Mouse (Mus musculus): Measurements from ENCODE around the gene Cenpu. TPM values are rescaled to one million over a fixed set of nuclear protein-coding genes. Genes with fewer than 3 reads are reported as not detected.
"Not testable (repeated sequence)": the region's sequence is repeated elsewhere in the genome, so short reads cannot be mapped to it uniquely, and the experiment has no call there.

The Cenpu gene
- polyA plus RNA-seq, 1 experiment from 2014 or later, result 6.3 TPM

GRCm38 (mm10) chr8:46552441-46552765 is 575 bp downstream of the Cenpu start:
- no peak for ATAC-seq (ENCODE audit: low FRiP score)
- H3K9ac ChIP-seq (replicated peaks), result peak overlapping the region; percentile 60
- no peaks in the 10 kb centered on the region for H3K27me3 ChIP-seq (replicated peaks)
- 5% methylated on average over 10 of the region's 10 CpGs for WGBS
- H3K4me1 ChIP-seq, result peaks cover 16% of the 10 kb centered on the region
- H3K4me3 ChIP-seq (replicated peaks), result peak overlapping the region; percentile 73
- H3K36me3 ChIP-seq, result no peaks in the 10 kb centered on the region
- no peak overlapping the region for H3K27ac ChIP-seq (replicated peaks)
- H3K4me2 ChIP-seq, result peak overlapping the region; percentile 86
- no peaks in the 10 kb centered on the region for H3K9me3 ChIP-seq (replicated peaks)

- no peaks in the 10 kb centered on the region for H3K9me3 ChIP-seq (replicated peaks)
- H3K36me3 ChIP-seq, result no peaks in the 10 kb centered on the region; the same call in 1 of the 2 replicates
- no peak overlapping the region for H3K9ac ChIP-seq (replicated peaks)
- WGBS, result 82% methylated on average over 6 of the region's 6 CpGs
- H3K27ac ChIP-seq (replicated peaks), result no peak overlapping the region
- H3K4me1 ChIP-seq, result no peaks in the 10 kb centered on the region
- no peak overlapping the region for H3K4me2 ChIP-seq
- no peak overlapping the region for H3K4me3 ChIP-seq (replicated peaks)
- no peak for ATAC-seq (ENCODE audit: low FRiP score)
- H3K27me3 ChIP-seq (replicated peaks), result no peaks in the 10 kb centered on the region
These were observed 7.6 kb downstream of the Cenpu start for GRCm38 (mm10) chr8:46559428-46559827.

GRCm38 (mm10) chr8:46562333-46562732 is 10.5 kb downstream of the Cenpu start:
- 91% methylated on average over 16 of the region's 16 CpGs for WGBS
- H3K27me3 ChIP-seq (replicated peaks), result no peaks in the 10 kb centered on the region

GRCm38 (mm10) chr8:46566914-46567529 is 15.2 kb downstream of the Cenpu start:
- no peak overlapping the region for H3K27ac ChIP-seq (replicated peaks)
- no peaks in the 10 kb centered on the region for H3K4me1 ChIP-seq
- WGBS, result 66% methylated on average over 7 of the region's 7 CpGs
- H3K27me3 ChIP-seq (replicated peaks), result no peaks in the 10 kb centered on the region
- H3K4me2 ChIP-seq, result no peak overlapping the region
- H3K36me3 ChIP-seq, result no peaks in the 10 kb centered on the region
- no peak overlapping the region for H3K4me3 ChIP-seq (replicated peaks)
- no peaks in the 10 kb centered on the region for H3K9me3 ChIP-seq (replicated peaks)
- no peak overlapping the region for H3K9ac ChIP-seq (replicated peaks)
- ATAC-seq (ENCODE audit: low FRiP score), result no peak

More at GRCm38 (mm10) chr8:46562333-46562732, 10.5 kb downstream of the Cenpu start:
- H3K4me2 ChIP-seq, result no peak overlapping the region
- no peak overlapping the region for H3K4me3 ChIP-seq (replicated peaks)
- H3K4me1 ChIP-seq, result no peaks in the 10 kb centered on the region
- no peak overlapping the region for H3K9ac ChIP-seq (replicated peaks)
- H3K27ac ChIP-seq (replicated peaks), result no peak overlapping the region
- ATAC-seq (ENCODE audit: low FRiP score), result no peak
- H3K9me3 ChIP-seq (replicated peaks), result no peaks in the 10 kb centered on the region
- H3K36me3 ChIP-seq, result no peaks in the 10 kb centered on the region; the same call in 1 of the 2 replicates

GRCm38 (mm10) chr8:46567946-46568345 is 16.1 kb downstream of the Cenpu start:
- no peak for ATAC-seq (ENCODE audit: low FRiP score)
- H3K27me3 ChIP-seq (replicated peaks), result no peaks in the 10 kb centered on the region

GRCm38 (mm10) chr8:46568942-46569341 is 17.1 kb downstream of the Cenpu start:
- no peaks in the 10 kb centered on the region for H3K4me1 ChIP-seq
- no peak overlapping the region for H3K4me2 ChIP-seq
- H3K9ac ChIP-seq (replicated peaks), result no peak overlapping the region
- H3K27me3 ChIP-seq (replicated peaks), result no peaks in the 10 kb centered on the region
- 75% methylated on average over 2 of the region's 2 CpGs for WGBS
- no peak overlapping the region for H3K4me3 ChIP-seq (replicated peaks)
- ATAC-seq (ENCODE audit: low FRiP score), result no peak
- no peaks in the 10 kb centered on the region for H3K9me3 ChIP-seq (replicated peaks)
- H3K27ac ChIP-seq (replicated peaks), result no peak overlapping the region
- H3K36me3 ChIP-seq, result 0 out of 2 replicates have a peak, but pooled peaks cover 1% of the 10 kb centered on the region

More at GRCm38 (mm10) chr8:46567946-46568345, 16.1 kb downstream of the Cenpu start:
- H3K9me3 ChIP-seq (replicated peaks), result no peaks in the 10 kb centered on the region
- no peak overlapping the region for H3K27ac ChIP-seq (replicated peaks)
- H3K36me3 ChIP-seq, result no peaks in the 10 kb centered on the region
- 92% methylated on average over 8 of the region's 8 CpGs for WGBS
- H3K4me2 ChIP-seq, result no peak overlapping the region
- no peaks in the 10 kb centered on the region for H3K4me1 ChIP-seq
- H3K4me3 ChIP-seq (replicated peaks), result no peak overlapping the region
- no peak overlapping the region for H3K9ac ChIP-seq (replicated peaks)

GRCm38 (mm10) chr8:46569659-46570441 is 18.0 kb downstream of the Cenpu start:
- WGBS, result 89% methylated on average over 19 of the region's 19 CpGs
- no peak overlapping the region for H3K9ac ChIP-seq (replicated peaks)
- no peaks in the 10 kb centered on the region for H3K27me3 ChIP-seq (replicated peaks)
- H3K27ac ChIP-seq (replicated peaks), result no peak overlapping the region
- ATAC-seq (ENCODE audit: low FRiP score), result no peak
- H3K36me3 ChIP-seq, result 0 out of 2 replicates have a peak, but pooled peaks cover 3% of the 10 kb centered on the region
- H3K4me2 ChIP-seq, result no peak overlapping the region
- H3K4me1 ChIP-seq, result no peaks in the 10 kb centered on the region
- no peaks in the 10 kb centered on the region for H3K9me3 ChIP-seq (replicated peaks)
- H3K4me3 ChIP-seq (replicated peaks), result no peak overlapping the region

- no peaks in the 10 kb centered on the region for H3K27me3 ChIP-seq (replicated peaks)
- no peaks in the 10 kb centered on the region for H3K9me3 ChIP-seq (replicated peaks)
- no peak overlapping the region for H3K27ac ChIP-seq (replicated peaks)
- no peak overlapping the region for H3K9ac ChIP-seq (replicated peaks)
- 0 out of 2 replicates have a peak, but pooled peaks cover 3% of the 10 kb centered on the region for H3K36me3 ChIP-seq
- H3K4me2 ChIP-seq, result no peak overlapping the region
- H3K4me3 ChIP-seq (replicated peaks), result no peak overlapping the region
- H3K4me1 ChIP-seq, result no peaks in the 10 kb centered on the region
- 94% methylated on average over 9 of the region's 14 CpGs for WGBS
- ATAC-seq (ENCODE audit: low FRiP score), result no peak
These were observed 18.8 kb downstream of the Cenpu start for GRCm38 (mm10) chr8:46570673-46571072.

GRCm38 (mm10) chr8:46573446-46573845 is 21.6 kb downstream of the Cenpu start:
- WGBS, result 72% methylated on average over 2 of the region's 2 CpGs
- Histone ChIP-seq H3K4me2 (no peak overlapping the region), H3K9ac (replicated peaks) (no peak overlapping the region), H3K36me3 (peaks cover 20% of the 10 kb centered on the region), H3K27ac (replicated peaks) (no peak overlapping the region), H3K9me3 (replicated peaks) (no peaks in the 10 kb centered on the region), H3K4me1 (no peaks in the 10 kb centered on the region), H3K4me3 (replicated peaks) (no peak overlapping the region), H3K27me3 (replicated peaks) (no peaks in the 10 kb centered on the region)
- ATAC-seq (ENCODE audit: low FRiP score), result no peak

GRCm38 (mm10) chr8:46573964-46574363 is 22.1 kb downstream of the Cenpu start:
- Histone ChIP-seq H3K36me3 (peaks cover 25% of the 10 kb centered on the region), H3K4me1 (no peaks in the 10 kb centered on the region), H3K27me3 (replicated peaks) (no peaks in the 10 kb centered on the region), H3K4me3 (replicated peaks) (no peak overlapping the region), H3K9ac (replicated peaks) (no peak overlapping the region), H3K9me3 (replicated peaks) (no peaks in the 10 kb centered on the region), H3K27ac (replicated peaks) (no peak overlapping the region), H3K4me2 (no peak overlapping the region)
- WGBS, result 82% methylated on average over 2 of the region's 2 CpGs
- ATAC-seq (ENCODE audit: low FRiP score), result no peak

- H3K4me2 ChIP-seq, result no peak overlapping the region
- 94% methylated on average over 9 of the region's 9 CpGs for whole genome bisulfite sequencing
- ATAC-seq (ENCODE audit: low FRiP score), result no peak
- H3K9ac ChIP-seq (replicated peaks), result no peak overlapping the region
- H3K4me3 ChIP-seq (replicated peaks), result no peak overlapping the region
- no peaks in the 10 kb centered on the region for H3K4me1 ChIP-seq
- H3K36me3 ChIP-seq, result peaks cover 38% of the 10 kb centered on the region
- H3K9me3 ChIP-seq (replicated peaks), result no peaks in the 10 kb centered on the region
- no peak overlapping the region for H3K27ac ChIP-seq (replicated peaks)
- no peaks in the 10 kb centered on the region for H3K27me3 ChIP-seq (replicated peaks)
These were observed 27.0 kb downstream of the Cenpu start for GRCm38 (mm10) chr8:46578794-46579193.

- not testable (repeated sequence) for H3K9ac ChIP-seq (replicated peaks); H3K4me1 ChIP-seq; H3K27ac ChIP-seq (replicated peaks); H3K36me3 ChIP-seq; H3K4me2 ChIP-seq; ATAC-seq (ENCODE audit: low FRiP score); H3K9me3 ChIP-seq (replicated peaks); H3K4me3 ChIP-seq (replicated peaks); H3K27me3 ChIP-seq (replicated peaks)
- 45% methylated on average over 4 of the region's 4 CpGs for WGBS
These were observed 32.5 kb downstream of the Cenpu start for GRCm38 (mm10) chr8:46584328-46584727.
